8 mouse cellular contexts compared by ENCODE assay signal in genomic region chr2:112266242-112266592, GRCm38 (mm10). TPM values are rescaled to one million over a fixed set of nuclear protein-coding genes. Genes with fewer than 3 reads are reported as not detected.
DNase-seq lines count a peak whose midpoint lies in the region; ATAC-seq and TF ChIP-seq lines count a peak whose summit lies in the region.

Gene Gm21985, plus strand, starts transcription at chr2:112266314.

- peak; percentile 15 for ATAC-seq in forebrain, postnatal 0 days
- peak; percentile 50 for ATAC-seq in hindbrain, embryonic 11.5 days (ENCODE audit: low FRiP score)

- under 1% methylated on average over 11 of the region's 11 CpGs for WGBS in forebrain, postnatal 0 days
- 2% methylated on average over 11 of the region's 11 CpGs for WGBS in hindbrain, embryonic 11.5 days
- 2% methylated on average over 11 of the region's 11 CpGs for WGBS in macrophage (ENCODE audit: missing documents)
- 1% methylated on average over 11 of the region's 11 CpGs for WGBS in small intestine, adult 2 months

- H3K27ac ChIP-seq in forebrain, postnatal 0 days (ENCODE audit: low read depth, low read length), result peak within 1 kb of the TSS; percentile 91
- peak within 1 kb of the TSS; percentile 92 for H3K27ac ChIP-seq in hindbrain, embryonic 11.5 days (ENCODE audit: low read depth, low read length)
- H3K27ac ChIP-seq in macrophage, result peak within 1 kb of the TSS; percentile 97
- H3K27ac ChIP-seq in small intestine, adult 2 months (ENCODE audit: insufficient read depth, low read depth, low read length), result peak within 1 kb of the TSS; percentile 80

- peaks cover 83% of the 10 kb centered on the region for H3K79me2 ChIP-seq in macrophage (ENCODE audit: inconsistent target)

- H3K27me3 ChIP-seq in forebrain, postnatal 0 days (ENCODE audit: insufficient read depth, low read length), result no peaks in the 10 kb centered on the region
- H3K27me3 ChIP-seq in hindbrain, embryonic 11.5 days (ENCODE audit: control insufficient read depth, insufficient read depth, low read length), result no peaks in the 10 kb centered on the region
- H3K27me3 ChIP-seq in small intestine, adult 2 months (ENCODE audit: control insufficient read depth, insufficient read depth, low read length), result no peaks in the 10 kb centered on the region

- TF ChIP-seq POLR2A in small intestine, adult 2 months (IDR thresholded peaks at IDR 0.05; ENCODE audit: low read depth, low read length), result no peak

- H3K9me3 ChIP-seq in forebrain, postnatal 0 days (ENCODE audit: low read length), result no peaks in the 10 kb centered on the region
- no peaks in the 10 kb centered on the region for H3K9me3 ChIP-seq in hindbrain, embryonic 11.5 days (ENCODE audit: control insufficient read depth, low read length)

- no peaks in the 10 kb centered on the region for H3K36me3 ChIP-seq in forebrain, postnatal 0 days (ENCODE audit: insufficient read depth)
- no peaks in the 10 kb centered on the region for H3K36me3 ChIP-seq in hindbrain, embryonic 11.5 days (ENCODE audit: control insufficient read depth, insufficient read depth, low read length)
- no peaks in the 10 kb centered on the region for H3K36me3 ChIP-seq in macrophage (ENCODE audit: inconsistent target)
- no peaks in the 10 kb centered on the region; the same call in 1 of the 2 replicates for H3K36me3 ChIP-seq in small intestine, adult 2 months (ENCODE audit: control insufficient read depth, insufficient read depth, low read length)

- no peak for TF ChIP-seq CTCF in forebrain, postnatal 0 days (IDR thresholded peaks at IDR 0.05; ENCODE audit: low read depth)
- no peak for TF ChIP-seq CTCF in small intestine, adult 2 months (IDR thresholded peaks at IDR 0.05; ENCODE audit: extremely low read depth, insufficient read length, insufficient replicate concordance, low read depth, low read length)

- H3K4me2 ChIP-seq in forebrain, postnatal 0 days (ENCODE audit: low read depth), result peak within 1 kb of the TSS; percentile 92
- H3K4me2 ChIP-seq in hindbrain, embryonic 11.5 days (replicated peaks; ENCODE audit: low read depth, low read length), result peak within 1 kb of the TSS; percentile 86

- H3K9ac ChIP-seq in forebrain, postnatal 0 days, result peak within 1 kb of the TSS; percentile 90
- peak within 1 kb of the TSS; percentile 78 for H3K9ac ChIP-seq in hindbrain, embryonic 11.5 days (ENCODE audit: low read depth, low read length)

- DNase-seq in frontal cortex, postnatal 10 days (ENCODE audit: low spot score in 2 of 2), result peak; percentile 46 to 49
- no peak for DNase-seq in frontal cortex, postnatal 14 days (ENCODE audit: low spot score in 2 of 2)
- DNase-seq in cerebellum, adult 18-20 months, result peak; percentile 54 to 58
- peak; percentile 53 for DNase-seq in forebrain, postnatal 0 days
- DNase-seq in hindbrain, embryonic 11.5 days (ENCODE audit: low spot score), result peak; percentile 60
- peak; percentile 57 to 64 for DNase-seq in layer of hippocampus, postnatal 10 days (ENCODE audit: low spot score in 2 of 2)

- H3K4me1 ChIP-seq in forebrain, postnatal 0 days (ENCODE audit: insufficient read depth), result peaks cover 42% of the 10 kb centered on the region
- no peaks in the 10 kb centered on the region for H3K4me1 ChIP-seq in hindbrain, embryonic 11.5 days (replicated peaks; ENCODE audit: control insufficient read depth, insufficient read depth, low read length)
- peaks cover 4% of the 10 kb centered on the region; the same call in 1 of the 2 replicates for H3K4me1 ChIP-seq in small intestine, adult 2 months (ENCODE audit: control insufficient read depth, insufficient read depth, insufficient read length, low read length)

- H3K4me3 ChIP-seq in forebrain, postnatal 0 days (ENCODE audit: low read depth, low read length), result peak within 1 kb of the TSS; percentile 86
- H3K4me3 ChIP-seq in hindbrain, embryonic 11.5 days (ENCODE audit: low read depth, low read length), result peak within 1 kb of the TSS; percentile 71
- peak within 1 kb of the TSS; percentile 91 for H3K4me3 ChIP-seq in macrophage (ENCODE audit: inconsistent target)
- peak within 1 kb of the TSS; percentile 97 for H3K4me3 ChIP-seq in small intestine, adult 2 months (ENCODE audit: low read depth, low read length)

RNA-seq across cellular contexts. Expression of gene Gm21985, which starts in this region (rescaled TPM):
- total RNA-seq in forebrain, postnatal 0 days (2014; rRNA removed), result 1.9 and 2.9 TPM in 2 replicates
- not detected in 2 replicates for polyA plus RNA-seq in forebrain, postnatal 0 days (2015; fragmentation: Nextera tagmentation; extraction: Ambion mirVana)
- polyA plus RNA-seq in hindbrain, embryonic 11.5 days (2014; fragmentation: Nextera tagmentation; extraction: Ambion mirVana), result not detected in 2 replicates
- total RNA-seq in layer of hippocampus, postnatal 10 days (2021), result 1 to 10 TPM; 1.0 to 1.3 TPM
- total RNA-seq in macrophage (2018; cell fraction: chromatin; rRNA removed), result 1 to 10 TPM in 21 of 26 experiments, under 1 TPM in 3, not detected in 2; 0.45 to 5.2 (median 2.4) TPM
- total RNA-seq in macrophage (2018; cell fraction: cytosol; rRNA removed), result 1 to 10 TPM; 2.5 to 8.8 (median 4.5) TPM
- total RNA-seq in macrophage (2018; cell fraction: nucleus; rRNA removed), result 1 to 10 TPM in 11 of 26 experiments, under 1 TPM in 2, not detected in 13; 0.56 to 4.0 (median 1.4) TPM
- 2.3 to 3.1 TPM (median 2.4 TPM) in 3 replicates for polyA plus RNA-seq in macrophage (2018)
- not detected in 2 replicates for polyA plus RNA-seq in small intestine, adult 2 months (2012; rRNA removed)

Comparison
In these comparisons a context has a peak if more than half of its experiments do, and no peak if none do; other contexts are left out.
1. DNase-seq: peak in frontal cortex, postnatal 10 days (2 of 2), cerebellum, adult 18-20 months (2 of 2), forebrain, postnatal 0 days (single experiment) and layer of hippocampus, postnatal 10 days (2 of 2); none in frontal cortex, postnatal 14 days (0 of 2).
2. Peak in DNase-seq, ATAC-seq, H3K4me3 ChIP-seq, H3K27ac ChIP-seq, H3K9ac ChIP-seq and H3K4me2 ChIP-seq in hindbrain, embryonic 11.5 days; RNA of the gene not detected or under 1 TPM.
3. Peak in every context shown above with its lines, with median percentiles within 50 percentile points of each other: H3K27ac ChIP-seq and H3K4me3 ChIP-seq.